Mouse (Mus musculus) layer of hippocampus, adult 2 months (tissue): ENCODE measurements at regions not wholly inside any gene's neighbourhood (a gene's known extent, or its start where the extent isn't known, plus 50 kb on each side); places are given as distances from the start of the nearest gene placed in this dataset.

ENCODE experiments used
- DNase-seq, 2 experiments: peaks; one replicate each; pipeline ENCODE4 v3.0.0; 2022; ENCODE audit warnings: low spot score in 2 of 2
- H3K27ac ChIP-seq: fragments of 200-600 bp; 2 replicates; pipeline ENCODE4 v1.8.1; 2022
- H3K4me3 ChIP-seq: fragments of 200-600 bp; 2 replicates; pipeline ENCODE4 v1.8.1; 2022; ENCODE audit warnings: mild to moderate bottlenecking
- CTCF ChIP-seq: fragments of 200-600 bp; conservative IDR thresholded peaks from 2 replicates; pipeline ENCODE4 v1.8.1; 2022; ENCODE audit warnings: antibody characterized with exemption, mild to moderate bottlenecking, moderate library complexity

- Histone ChIP-seq H3K4me3 (no peak overlapping the region), H3K27ac (no peak overlapping the region)
- no peak for TF ChIP-seq CTCF
- DNase-seq, result no peak
Measured at GRCm38 (mm10) chr6:143620583-143620982, 453.6 kb downstream of the Etnk1 start.

- peak; percentile 22 to 53 for DNase-seq
Measured at GRCm38 (mm10) chr6:143622161-143622560, 455.1 kb downstream of the Etnk1 start.

GRCm38 (mm10) chr6:143624901-143625300, 457.9 kb downstream of the Etnk1 start:
- no peak for DNase-seq
- no peak for TF ChIP-seq CTCF
- H3K27ac ChIP-seq, result no peak overlapping the region
- H3K4me3 ChIP-seq, result no peak overlapping the region

More at GRCm38 (mm10) chr6:143622161-143622560, 455.1 kb downstream of the Etnk1 start:
- no peak for TF ChIP-seq CTCF
- peak overlapping the region; percentile 76 for H3K27ac ChIP-seq
- H3K4me3 ChIP-seq, result no peak overlapping the region

GRCm38 (mm10) chr6:143631581-143631980, 464.6 kb downstream of the Etnk1 start:
- no peak overlapping the region for H3K4me3 ChIP-seq
- no peak for DNase-seq
- no peak for TF ChIP-seq CTCF
- H3K27ac ChIP-seq, result no peak overlapping the region

GRCm38 (mm10) chr6:143633710-143634109, 466.7 kb downstream of the Etnk1 start:
- TF ChIP-seq CTCF, result no peak
- H3K4me3 ChIP-seq, result no peak overlapping the region
- DNase-seq, result no peak
- H3K27ac ChIP-seq, result no peak overlapping the region

GRCm38 (mm10) chr6:143634334-143634733, 467.3 kb downstream of the Etnk1 start:
- TF ChIP-seq CTCF, result no peak
- H3K27ac ChIP-seq, result no peak overlapping the region
- DNase-seq, result no peak
- no peak overlapping the region for H3K4me3 ChIP-seq

GRCm38 (mm10) chr6:143635043-143635442, 468.0 kb downstream of the Etnk1 start:
- Histone ChIP-seq H3K27ac (no peak overlapping the region), H3K4me3 (no peak overlapping the region)
- DNase-seq, result no peak
- no peak for TF ChIP-seq CTCF

- Histone ChIP-seq H3K27ac (no peak overlapping the region), H3K4me3 (no peak overlapping the region)
- no peak for DNase-seq
- no peak for TF ChIP-seq CTCF
Measured at GRCm38 (mm10) chr6:143640652-143641051, 473.6 kb downstream of the Etnk1 start.

- Histone ChIP-seq H3K27ac (no peak overlapping the region), H3K4me3 (no peak overlapping the region)
- no peak for DNase-seq
- TF ChIP-seq CTCF, result no peak
Measured at GRCm38 (mm10) chr6:143642052-143642451, 475.0 kb downstream of the Etnk1 start.

- no peak overlapping the region for H3K27ac ChIP-seq
- TF ChIP-seq CTCF, result no peak
- DNase-seq, result no peak
- H3K4me3 ChIP-seq, result no peak overlapping the region
Measured at GRCm38 (mm10) chr6:143645989-143646388, 479.0 kb downstream of the Etnk1 start.

- no peak overlapping the region for H3K4me3 ChIP-seq
- no peak overlapping the region for H3K27ac ChIP-seq
- TF ChIP-seq CTCF, result no peak
- no peak for DNase-seq
Measured at GRCm38 (mm10) chr6:143648501-143648900, 481.5 kb downstream of the Etnk1 start.

- DNase-seq, result peak; percentile 23 to 43
- H3K27ac ChIP-seq, result no peak overlapping the region
- no peak for TF ChIP-seq CTCF
- no peak overlapping the region for H3K4me3 ChIP-seq
Measured at GRCm38 (mm10) chr6:143656576-143656975, 489.6 kb downstream of the Etnk1 start.

- Histone ChIP-seq H3K4me3 (no peak overlapping the region), H3K27ac (no peak overlapping the region)
- no peak for DNase-seq
- TF ChIP-seq CTCF, result no peak
Measured at GRCm38 (mm10) chr6:143660837-143661236, 493.8 kb downstream of the Etnk1 start.

GRCm38 (mm10) chr6:143663306-143663705, 496.3 kb downstream of the Etnk1 start:
- DNase-seq, result peak; percentile 2 to 14
- H3K27ac ChIP-seq, result no peak overlapping the region
- TF ChIP-seq CTCF, result no peak
- H3K4me3 ChIP-seq, result no peak overlapping the region

- DNase-seq, result peak; percentile 22 to 41
- H3K27ac ChIP-seq, result peak overlapping the region; percentile 74
- no peak overlapping the region for H3K4me3 ChIP-seq
- no peak for TF ChIP-seq CTCF
Measured at GRCm38 (mm10) chr6:143665374-143665773, 498.4 kb downstream of the Etnk1 start.
